Mouse (Mus musculus): ENCODE results near the gene Izumo4.

DNA sequence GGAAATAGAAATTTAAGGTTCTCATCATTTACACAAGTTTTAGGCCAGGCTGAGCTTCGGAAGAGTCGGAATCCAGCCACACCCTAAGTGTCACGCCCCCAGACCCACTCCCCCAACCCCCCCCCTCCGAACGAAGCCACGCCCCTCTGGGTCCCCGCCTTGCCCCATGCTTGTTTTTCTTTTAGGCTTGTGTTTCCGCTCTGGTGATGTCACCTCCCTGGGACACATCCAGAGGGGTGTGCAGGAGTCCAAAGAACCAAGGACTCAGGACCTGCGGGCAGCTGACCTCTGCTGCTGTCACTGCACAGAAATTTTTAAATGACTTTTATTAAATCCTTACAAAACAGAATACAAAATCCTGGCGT lies 37.0 kb upstream of the Izumo4 start:
- TF ChIP-seq CTCF (IDR thresholded peaks at IDR 0.05; ENCODE audit: extremely low read depth, insufficient read length, insufficient replicate concordance, low read depth, low read length) (no peak), POLR2A (IDR thresholded peaks at IDR 0.05; ENCODE audit: low read depth, low read length) (no peak)

All from small intestine, adult 2 months (tissue).